Mouse (Mus musculus) CH12F3 (cell line): Measurements from ENCODE around the gene Tsen54.

Source experiments
- in situ Hi-C: fragments of 300-500 bp; cut with MboI; formaldehyde crosslinking; loops from 2 replicates; pipeline ENCODE4 v1.14.3; 2020; ENCODE audit warnings: low sequenced_read_pairs

Tsen54 gene

GRCm38 (mm10) chr11:115803072-115803709, 11.3 kb upstream of the Tsen54 start:
- in situ Hi-C loops = no loop called here

GRCm38 (mm10) chr11:115805005-115805404, 9.5 kb upstream of the Tsen54 start:
- in situ Hi-C loops = no loop called here

GRCm38 (mm10) chr11:115806154-115806553, 8.4 kb upstream of the Tsen54 start:
- in situ Hi-C loops = no loop called here

GRCm38 (mm10) chr11:115807306-115807705, 7.2 kb upstream of the Tsen54 start:
- in situ Hi-C loops = no loop called here

GRCm38 (mm10) chr11:115807971-115808370, 6.6 kb upstream of the Tsen54 start:
- in situ Hi-C loops = no loop called here

- in situ Hi-C loops = no loop called here
These were observed 5.7 kb upstream of the Tsen54 start for GRCm38 (mm10) chr11:115808696-115809310.

GRCm38 (mm10) chr11:115809311-115809781, 5.2 kb upstream of the Tsen54 start:
- in situ Hi-C loops = no loop called here

- in situ Hi-C loops = no loop called here
These were observed 4.1 kb upstream of the Tsen54 start for GRCm38 (mm10) chr11:115810377-115810776.

- in situ Hi-C loops = no loop called here
These were observed 3.0 kb upstream of the Tsen54 start for GRCm38 (mm10) chr11:115811381-115812093.

GRCm38 (mm10) chr11:115812095-115812494, 2.4 kb upstream of the Tsen54 start:
- in situ Hi-C loops = no loop called here

- in situ Hi-C loops = no loop called here
These were observed 1.7 kb upstream of the Tsen54 start for GRCm38 (mm10) chr11:115812533-115813420.

GRCm38 (mm10) chr11:115813507-115814296, 822 bp upstream of the Tsen54 start, which contains the start of gene Caskin2:
Caskin2 (minus strand) TSS chr11:115813639.
- in situ Hi-C loops = no loop called here

- in situ Hi-C loops = no loop called here
These were observed 2.8 kb downstream of the Tsen54 start for GRCm38 (mm10) chr11:115817331-115817730.

GRCm38 (mm10) chr11:115819915-115820623, 5.5 kb downstream of the Tsen54 start:
- in situ Hi-C loops = no loop called here

- in situ Hi-C loops = no loop called here
These were observed 6.5 kb downstream of the Tsen54 start for GRCm38 (mm10) chr11:115821001-115821400.

- in situ Hi-C loops = no loop called here
These were observed 9.5 kb downstream of the Tsen54 start, which contains the start of gene Llgl2 for GRCm38 (mm10) chr11:115823774-115824740. Llgl2 (plus strand) TSS chr11:115824049.

- in situ Hi-C loops = no loop called here
These were observed 10.3 kb downstream of the Tsen54 start for GRCm38 (mm10) chr11:115824813-115825212.

- in situ Hi-C loops = no loop called here
These were observed 12.0 kb downstream of the Tsen54 start for GRCm38 (mm10) chr11:115826487-115826886.
